Mouse (Mus musculus) gastrocnemius, postnatal 4 days (tissue): ENCODE measurements around the gene Fry. TPM values are rescaled to one million over a fixed set of nuclear protein-coding genes. Genes with fewer than 3 reads are reported as not detected.

Experiments
- DNase-seq, 2 experiments: peaks; one replicate each; pipeline ENCODE4 v3.0.0; 2021 to 2022; ENCODE audit warnings: low spot score in 2 of 2, mixed read lengths in 2 of 2
- total RNA-seq, 2 experiments: library from RNA; stranded (reverse); gene quantifications; 2 replicates each; pipeline ENCODE4 v1.2.3; 2021

Gene Fry
- total RNA-seq, 2 experiments from 2014 or later: 77.8 to 83.3 TPM

GRCm38 (mm10) chr5:150380767-150381166, 262.3 kb downstream of the Fry start:
- no peak for DNase-seq

GRCm38 (mm10) chr5:150382411-150382810, 264.0 kb downstream of the Fry start:
- no peak for DNase-seq

DNA sequence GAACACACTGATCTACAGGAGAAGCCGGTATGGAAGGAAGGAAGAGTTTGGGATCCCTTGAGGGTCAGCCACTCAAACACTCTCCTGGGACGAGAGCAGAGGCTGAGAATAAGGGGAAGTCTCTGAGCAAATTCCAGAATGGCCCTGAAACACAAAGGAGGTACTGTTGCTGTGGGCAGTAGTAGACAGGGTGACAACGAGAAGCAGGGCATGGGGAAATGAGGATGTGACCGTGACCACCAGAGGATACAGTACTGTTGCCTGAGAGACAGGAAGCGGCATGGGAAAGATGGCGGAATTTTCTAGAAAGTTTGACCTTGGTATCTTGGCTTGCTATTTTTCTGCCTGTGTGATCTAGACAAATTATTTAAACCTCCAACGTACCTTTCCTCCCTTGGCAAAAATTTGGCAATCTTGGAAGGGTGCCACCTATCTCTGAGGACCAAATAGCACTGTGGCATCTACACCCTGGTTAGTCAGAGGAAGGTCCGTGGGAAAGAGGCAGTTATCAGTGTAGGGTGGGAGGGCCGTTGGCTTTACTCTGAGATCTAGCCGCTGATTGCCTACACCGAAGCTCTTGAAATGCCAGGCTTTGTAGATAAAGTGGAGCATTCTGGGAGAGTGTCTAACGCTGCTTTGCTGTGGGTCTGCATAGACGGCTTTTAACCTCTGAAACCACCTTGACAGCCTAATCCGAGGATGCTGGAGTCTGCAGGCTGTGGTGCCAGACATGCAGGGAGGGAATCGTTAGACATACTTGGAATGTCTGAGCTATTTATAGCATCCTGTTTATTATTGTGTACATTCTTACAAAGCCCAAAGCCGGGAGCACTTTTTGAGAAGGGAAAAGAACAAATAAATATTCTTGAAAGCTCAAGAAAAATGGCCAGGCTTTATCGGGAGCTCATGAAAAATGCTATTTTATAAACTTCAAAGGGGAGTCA, 266.1 kb downstream of the Fry start:
- no peak for DNase-seq

- DNase-seq: no peak
Measured at GRCm38 (mm10) chr5:150385224-150385623, 266.8 kb downstream of the Fry start.

DNA sequence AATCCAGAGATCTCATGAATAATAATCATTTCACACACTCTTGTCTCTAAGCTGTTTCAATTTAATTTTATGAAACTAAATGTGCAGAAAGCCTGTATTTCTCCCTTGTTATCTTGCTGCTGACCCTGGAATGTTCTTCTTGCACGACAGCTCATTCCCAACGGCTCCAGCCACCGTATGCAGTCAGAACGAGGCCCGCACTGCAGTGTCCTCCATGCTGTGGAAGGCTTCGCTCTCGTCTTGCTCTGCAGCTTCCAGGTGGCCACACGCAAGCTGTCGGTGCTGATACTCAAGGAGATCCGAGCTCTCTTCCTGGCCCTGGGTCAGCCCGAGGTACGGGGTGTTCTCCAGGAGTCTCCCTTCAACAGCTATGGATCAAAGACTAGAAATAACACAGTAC, 270.2 kb downstream of the Fry start:
- no peak for DNase-seq

DNA sequence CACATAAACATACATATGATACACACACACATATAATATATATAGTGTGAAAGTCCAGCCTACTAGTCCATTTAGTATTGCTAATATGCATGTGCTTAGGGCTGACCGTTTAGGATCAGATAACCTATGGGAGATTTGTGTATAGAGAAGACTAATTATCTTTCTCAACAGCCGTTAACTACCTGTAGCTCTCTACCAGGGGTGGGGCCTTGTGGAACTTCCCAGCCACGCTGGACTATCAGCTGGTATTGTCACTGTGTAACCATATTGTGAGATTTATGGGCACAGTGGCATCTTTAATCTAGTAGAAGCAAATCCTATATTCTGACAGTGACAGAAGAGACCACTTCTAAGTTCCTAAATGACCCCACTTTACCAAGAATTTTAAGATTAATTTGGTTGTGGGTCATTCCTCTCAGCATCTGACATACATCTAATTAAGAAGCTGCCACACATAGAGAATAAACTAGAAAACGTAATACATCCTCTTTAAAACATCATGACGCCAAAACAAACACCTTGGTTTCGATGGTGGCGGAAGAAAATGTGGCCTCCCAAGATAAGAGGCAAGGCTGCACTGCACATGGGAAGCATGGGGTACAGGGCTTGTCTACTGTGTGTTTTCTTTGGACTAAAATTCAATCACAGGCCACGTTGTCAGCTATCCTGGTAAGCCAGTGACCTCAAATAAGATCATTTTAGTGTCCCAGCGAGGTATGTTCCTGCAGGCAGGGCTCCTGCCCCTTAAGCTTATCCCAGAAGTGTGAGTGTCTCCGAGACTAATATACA, 271.3 kb downstream of the Fry start:
- no peak for DNase-seq

- DNase-seq: no peak
Measured at GRCm38 (mm10) chr5:150390422-150390821, 272.0 kb downstream of the Fry start.

DNA sequence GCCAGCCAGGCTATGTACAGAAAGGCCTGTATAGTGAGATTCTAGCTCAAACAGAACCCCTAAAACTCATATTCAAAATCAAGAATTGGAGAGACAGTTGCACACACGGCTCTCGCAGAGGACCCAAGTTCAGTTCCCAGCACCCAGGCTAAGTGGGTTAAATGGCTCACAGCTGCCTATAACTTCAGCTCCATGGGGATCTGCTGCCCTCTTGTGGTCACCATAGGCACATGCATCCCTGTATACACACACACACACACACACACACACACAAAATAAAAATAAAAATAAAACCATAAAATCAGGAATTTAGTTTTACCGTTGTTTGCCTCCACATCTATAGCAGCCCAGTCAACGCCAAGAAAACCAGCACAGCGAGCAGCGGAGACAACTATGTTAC, 276.2 kb downstream of the Fry start:
- no peak for DNase-seq

- no peak for DNase-seq
Measured at GRCm38 (mm10) chr5:150402832-150403447, 284.5 kb downstream of the Fry start.

DNA sequence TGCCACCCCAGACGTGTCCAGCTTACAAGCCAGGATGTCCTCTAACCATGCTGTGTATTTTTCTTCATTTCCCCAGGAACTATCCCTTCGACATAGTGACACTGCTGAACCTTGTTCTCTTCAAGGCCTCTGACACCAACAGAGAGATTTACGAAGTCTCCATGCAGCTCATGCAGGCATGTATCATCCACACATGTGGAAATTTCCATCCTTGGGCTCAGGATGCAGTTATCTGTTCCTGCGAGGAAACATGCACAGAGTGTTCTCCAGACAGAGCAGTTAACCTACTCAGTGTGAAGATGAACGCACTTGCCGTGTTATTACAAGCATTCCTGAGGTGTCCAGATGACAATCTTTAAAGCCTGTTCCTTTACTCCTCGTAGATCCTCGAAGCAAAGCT, 286.4 kb downstream of the Fry start:
- no peak for DNase-seq

DNA sequence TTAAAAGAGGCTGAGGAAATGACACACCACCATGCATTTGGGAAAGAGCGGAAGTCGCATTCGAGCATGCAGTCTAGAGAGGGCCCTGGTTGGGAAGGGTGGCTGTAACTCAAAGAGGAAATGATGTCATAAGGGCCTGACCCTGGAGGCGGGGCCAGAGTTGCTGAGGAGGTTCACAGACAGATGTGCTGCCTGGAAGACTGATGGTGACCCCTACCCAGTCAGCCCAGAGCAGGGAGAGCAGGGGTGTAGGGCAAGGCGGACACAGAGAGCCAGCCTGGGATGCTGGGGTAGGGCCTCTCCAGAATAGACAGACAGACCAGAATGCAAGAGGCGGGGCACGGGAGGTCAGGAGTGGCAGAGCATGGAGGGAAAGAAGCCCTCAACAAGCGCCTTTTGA, 290.5 kb downstream of the Fry start:
- no peak for DNase-seq

DNA sequence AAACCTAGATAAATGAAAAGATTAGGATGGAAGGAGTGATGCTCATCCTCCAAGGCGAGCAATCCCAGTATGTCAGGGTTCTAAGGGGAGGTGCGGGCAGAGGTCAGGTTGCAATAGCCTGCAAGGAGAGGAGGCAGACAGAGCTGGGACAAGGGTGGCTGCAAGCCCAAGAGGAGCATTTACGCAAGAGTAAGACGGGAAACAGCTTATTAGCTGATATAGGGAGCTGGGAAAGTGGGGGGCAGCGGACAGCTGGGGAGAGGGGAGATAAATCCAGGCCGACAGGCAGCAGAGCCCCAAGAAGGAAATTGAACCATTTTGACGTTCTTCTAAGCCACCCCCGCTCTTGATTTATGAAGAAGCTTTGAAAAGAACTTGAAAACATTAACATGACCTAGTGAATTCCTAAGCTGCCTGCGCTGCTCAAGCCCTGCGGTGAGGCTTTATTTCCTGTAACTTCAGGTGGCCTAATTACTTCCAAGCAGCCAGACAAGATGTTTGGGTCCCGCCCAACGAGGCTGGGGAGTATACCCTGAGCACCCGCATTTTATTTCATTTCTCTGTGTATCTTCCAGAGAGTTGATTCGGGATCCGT, 291.1 kb downstream of the Fry start:
- no peak for DNase-seq

- DNase-seq: no peak
Measured at GRCm38 (mm10) chr5:150412750-150413450, 294.5 kb downstream of the Fry start.

- no peak for DNase-seq
Measured at GRCm38 (mm10) chr5:150414823-150415222, 296.4 kb downstream of the Fry start.

DNA sequence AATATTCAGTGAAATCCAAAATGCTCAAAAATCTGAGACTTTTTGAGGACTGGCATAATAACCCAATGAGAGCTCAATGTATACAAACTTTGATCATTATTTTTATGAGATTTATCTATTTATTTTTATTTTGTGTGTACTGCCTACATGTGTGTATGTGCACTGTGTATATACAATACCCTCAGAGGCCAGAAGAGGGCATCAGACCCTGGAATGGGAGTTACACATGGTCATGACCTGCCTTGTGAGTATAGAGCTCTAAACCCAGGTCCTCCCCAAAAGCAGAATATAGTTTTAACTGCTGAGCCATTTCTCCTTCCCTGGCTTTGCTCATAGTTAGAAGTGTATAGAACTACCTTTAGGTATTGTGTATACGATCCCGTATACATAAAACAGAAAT, 298.8 kb downstream of the Fry start:
- no peak for DNase-seq

DNA sequence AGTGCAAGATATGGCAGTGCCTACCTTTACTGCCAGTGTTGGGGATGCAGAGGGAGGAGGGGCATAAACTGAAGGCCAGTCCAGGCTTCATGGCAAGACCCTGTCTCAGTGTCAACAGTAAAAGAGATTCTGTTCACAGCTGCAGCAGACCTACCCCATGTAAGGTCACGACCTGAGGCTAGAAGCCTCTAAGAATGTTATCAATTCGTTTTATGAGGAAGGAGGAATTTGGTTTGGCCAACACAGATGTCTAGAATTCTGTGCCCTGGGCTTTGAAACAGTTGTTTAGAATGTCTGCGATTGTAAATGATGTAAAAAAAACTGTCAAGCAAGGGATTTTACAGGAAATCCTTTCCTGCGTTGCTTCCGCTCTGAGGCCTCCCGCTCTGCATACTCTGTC, 299.6 kb downstream of the Fry start:
- no peak for DNase-seq

DNA sequence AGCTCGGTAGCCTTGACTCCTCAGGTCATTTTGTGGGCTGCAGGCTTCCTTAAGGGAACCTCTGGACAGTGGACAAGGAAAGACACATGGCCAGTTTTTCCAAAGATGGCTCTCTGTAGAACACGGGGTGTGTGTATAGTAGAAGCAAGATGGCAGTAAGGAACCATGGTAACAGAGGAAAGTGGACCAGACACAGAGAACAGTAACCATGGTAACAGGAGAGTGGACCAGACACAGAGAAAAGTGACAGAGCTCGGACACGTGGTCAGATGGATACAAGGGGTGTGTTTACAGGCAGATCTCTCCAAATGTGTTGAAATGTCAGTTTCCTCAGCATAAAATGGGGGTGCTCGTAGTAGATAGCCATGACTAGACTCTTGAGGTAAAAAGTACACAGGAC, 306.6 kb downstream of the Fry start:
- DNase-seq: no peak

GRCm38 (mm10) chr5:150426595-150426994, 308.1 kb downstream of the Fry start:
- peak in 1 of 2 experiments; percentile 27 for DNase-seq

GRCm38 (mm10) chr5:150431286-150431685, 312.8 kb downstream of the Fry start:
- no peak for DNase-seq

DNA sequence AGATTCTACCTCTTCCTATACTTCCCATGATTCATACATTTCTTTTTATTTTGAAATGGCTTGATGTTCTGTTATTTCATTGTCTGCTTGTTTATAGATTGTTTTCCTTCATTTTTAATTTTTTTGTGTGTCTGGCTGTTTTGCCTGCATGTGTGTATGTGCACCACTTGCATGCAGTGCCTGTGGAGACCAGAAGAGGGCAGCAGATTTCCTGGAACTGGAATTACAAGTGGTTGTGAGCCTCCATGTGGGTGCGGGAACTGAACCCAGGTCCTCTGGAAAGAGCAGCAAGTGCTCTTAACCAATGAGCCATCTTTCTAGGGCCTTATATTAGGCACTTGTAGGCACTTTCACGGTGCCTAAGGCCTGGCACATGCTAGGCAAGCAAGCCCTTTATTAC, 314.5 kb downstream of the Fry start:
- no peak for DNase-seq
